Mouse (Mus musculus) stomach, embryonic 15.5 days (tissue): ENCODE data around the gene Vsig10. TPM values are rescaled to one million over a fixed set of nuclear protein-coding genes. Genes with fewer than 3 reads are reported as not detected.
"Not testable (repeated sequence)": the region's sequence is repeated elsewhere in the genome, so short reads cannot be mapped to it uniquely, and the experiment has no call there.

Experiments
- ATAC-seq: fragments of 200-750 bp; cut with Nextera tagmentation; 2 replicates; pipeline ENCODE4 v1.8.0; 2017; ENCODE audit warnings: low read depth, moderate number of reproducible peaks, moderate TSS enrichment; ENCODE audit not compliant: insufficient read depth, low FRiP score
- H3K27ac ChIP-seq: fragments of 300-500 bp; sonication (generic); 2 replicates; pipeline ENCODE4 v1.5.1; 2015; ENCODE audit warnings: mild to moderate bottlenecking, inconsistent platforms
- H3K27me3 ChIP-seq: fragments of 300-500 bp; sonication (generic); replicated peaks from 2 replicates; pipeline ENCODE4 v1.6.1; 2015; ENCODE audit warnings: inconsistent platforms
- H3K36me3 ChIP-seq: fragments of 300-500 bp; sonication (generic); 2 replicates; pipeline ENCODE4 v1.6.1; 2015; ENCODE audit warnings: inconsistent platforms
- H3K4me1 ChIP-seq: fragments of 300-500 bp; sonication (generic); 2 replicates; pipeline ENCODE4 v1.6.1; 2015; ENCODE audit warnings: inconsistent platforms
- H3K4me2 ChIP-seq: fragments of 300-500 bp; sonication (generic); 2 replicates; pipeline ENCODE4 v1.6.1; 2015; ENCODE audit warnings: mild to moderate bottlenecking, inconsistent platforms
- H3K4me3 ChIP-seq: fragments of 300-500 bp; sonication (generic); replicated peaks from 2 replicates; pipeline ENCODE4 v1.5.1; 2015; ENCODE audit warnings: inconsistent platforms
- H3K9ac ChIP-seq: fragments of 300-500 bp; sonication (generic); 2 replicates; pipeline ENCODE4 v1.6.1; 2015; ENCODE audit warnings: inconsistent platforms
- H3K9me3 ChIP-seq: fragments of 300-500 bp; sonication (generic); 2 replicates; pipeline ENCODE4 v1.6.1; 2016; ENCODE audit warnings: inconsistent platforms
- WGBS: fragments of 180-500 bp; shearing (Covaris S2); methylation state at CpG from one replicate; pipeline ENCODE4 v1.1.7; 2015; 5-methylcytosine and 5-hydroxymethylcytosine counted together
- polyA plus RNA-seq: library from polyadenylated mRNA; unstranded; fragments of >200 nt; fragmentation: Nextera tagmentation; extraction: Ambion mirVana; gene quantifications from 2 replicates; pipeline ENCODE4 v1.2.1, GENCODE M21; 2015

The Vsig10 gene
- polyA plus RNA-seq, 1 experiment from 2014 or later, result 20.1 TPM

DNA sequence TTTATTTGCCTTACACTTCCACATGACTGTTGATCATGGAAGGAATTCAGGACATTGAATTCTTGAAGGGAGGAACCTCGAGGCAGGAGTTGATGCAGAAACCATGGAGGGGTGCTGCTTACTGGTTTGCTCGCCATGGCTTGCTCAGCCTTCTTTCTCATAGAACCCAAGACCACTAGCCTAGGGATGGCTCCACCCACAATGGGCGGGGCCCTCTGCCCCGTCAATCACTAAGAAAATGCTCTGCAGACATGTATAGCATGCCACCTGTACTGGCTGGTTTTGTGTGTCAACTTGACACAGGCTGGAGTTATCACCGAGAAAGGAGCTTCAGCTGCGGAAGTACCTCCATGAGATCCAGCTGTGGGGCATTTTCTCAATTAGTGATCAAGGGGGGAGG is 21.2 kb downstream of the Vsig10 start:
- H3K4me2 ChIP-seq, result no peak overlapping the region
- no peak overlapping the region for H3K27ac ChIP-seq
- H3K4me1 ChIP-seq, result no peaks in the 10 kb centered on the region
- H3K4me3 ChIP-seq, result no peak overlapping the region
- peaks cover 19% of the 10 kb centered on the region; the same call in 1 of the 2 replicates for H3K36me3 ChIP-seq
- no peaks in the 10 kb centered on the region for H3K27me3 ChIP-seq
- H3K9me3 ChIP-seq, result no peaks in the 10 kb centered on the region
- no peak overlapping the region for H3K9ac ChIP-seq
- WGBS, result 78% methylated on average over 6 of the region's 6 CpGs
- no peak for ATAC-seq

DNA sequence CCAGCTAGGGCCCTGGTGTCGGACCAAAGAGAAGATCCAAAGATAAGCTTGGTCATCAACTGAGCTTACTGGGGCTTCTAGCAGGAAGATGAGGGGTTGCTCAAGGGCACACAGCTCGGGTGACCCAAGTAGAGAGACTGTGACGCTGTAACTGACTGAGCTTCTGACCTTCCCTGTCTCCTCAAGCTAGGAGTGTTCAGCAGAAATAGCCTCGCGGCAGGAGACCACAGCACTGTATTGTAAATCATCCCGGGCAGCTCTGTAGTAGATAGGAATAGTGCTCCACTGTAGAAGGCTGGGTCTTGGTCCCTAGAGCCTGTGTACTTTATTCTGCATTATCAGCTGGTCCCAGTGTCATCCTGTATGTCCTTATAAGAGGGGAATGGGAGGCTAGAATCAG is 23.0 kb downstream of the Vsig10 start:
- 69% methylated on average over 6 of the region's 6 CpGs for WGBS
- Histone ChIP-seq H3K27ac (no peak overlapping the region), H3K9ac (no peak overlapping the region), H3K4me3 (no peak overlapping the region), H3K36me3 (peaks cover 9% of the 10 kb centered on the region; the same call in 1 of the 2 replicates), H3K4me1 (no peaks in the 10 kb centered on the region), H3K27me3 (no peaks in the 10 kb centered on the region), H3K4me2 (no peak overlapping the region), H3K9me3 (no peaks in the 10 kb centered on the region)
- no peak for ATAC-seq

GRCm38 (mm10) chr5:117344496-117344895 is 25.6 kb downstream of the Vsig10 start:
- not testable (repeated sequence) for H3K27ac ChIP-seq, ATAC-seq

GRCm38 (mm10) chr5:117345432-117345976 is 26.6 kb downstream of the Vsig10 start:
- no peak for ATAC-seq

More at GRCm38 (mm10) chr5:117344496-117344895, 25.6 kb downstream of the Vsig10 start:
- WGBS, result 90% methylated on average over 5 of the region's 5 CpGs
- H3K36me3 ChIP-seq, result peaks cover 10% of the 10 kb centered on the region; the same call in 1 of the 2 replicates
- not testable (repeated sequence) for H3K9me3 ChIP-seq, H3K4me2 ChIP-seq, H3K4me1 ChIP-seq, H3K27me3 ChIP-seq, H3K4me3 ChIP-seq, H3K9ac ChIP-seq

DNA sequence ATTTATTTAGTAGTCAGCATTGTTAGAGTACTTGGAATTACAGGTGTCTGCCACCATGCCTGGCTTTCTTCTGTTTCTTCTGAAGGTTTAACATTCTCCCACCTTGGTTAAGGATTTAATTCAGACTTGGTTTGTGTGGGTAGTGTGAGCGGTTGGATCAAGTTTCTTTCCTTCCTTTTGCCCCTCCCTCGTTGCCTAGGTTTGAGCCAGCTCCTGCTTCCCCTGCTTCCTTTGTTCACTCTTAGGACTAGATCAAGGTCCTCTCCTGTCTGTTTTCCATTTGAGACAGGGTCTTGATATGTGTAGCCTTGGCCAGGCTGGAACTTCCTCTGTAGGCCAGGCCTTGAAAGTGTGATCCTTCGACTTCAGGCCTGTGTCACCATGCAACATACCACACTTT is 27.4 kb downstream of the Vsig10 start:
- no peak overlapping the region for H3K27ac ChIP-seq

More at GRCm38 (mm10) chr5:117345432-117345976, 26.6 kb downstream of the Vsig10 start:
- Histone ChIP-seq H3K9me3 (no peaks in the 10 kb centered on the region), H3K4me1 (no peaks in the 10 kb centered on the region), H3K27ac (no peak overlapping the region), H3K4me3 (no peak overlapping the region), H3K36me3 (peaks cover 14% of the 10 kb centered on the region), H3K9ac (no peak overlapping the region), H3K4me2 (no peak overlapping the region), H3K27me3 (no peaks in the 10 kb centered on the region)
- 73% methylated on average over 5 of the region's 5 CpGs for WGBS

GRCm38 (mm10) chr5:117347011-117347410 is 28.1 kb downstream of the Vsig10 start:
- Histone ChIP-seq H3K4me3 (no peak overlapping the region), H3K4me1 (no peaks in the 10 kb centered on the region), H3K4me2 (no peak overlapping the region), H3K36me3 (peaks cover 18% of the 10 kb centered on the region), H3K9ac (no peak overlapping the region), H3K27me3 (no peaks in the 10 kb centered on the region), H3K27ac (no peak overlapping the region), H3K9me3 (no peaks in the 10 kb centered on the region)
- ATAC-seq, result no peak
- 66% methylated on average over 5 of the region's 5 CpGs for WGBS

More for the DNA sequence above, 27.4 kb downstream of the Vsig10 start:
- Histone ChIP-seq H3K9ac (no peak overlapping the region), H3K36me3 (peaks cover 18% of the 10 kb centered on the region), H3K9me3 (no peaks in the 10 kb centered on the region), H3K4me3 (no peak overlapping the region), H3K27me3 (no peaks in the 10 kb centered on the region), H3K4me2 (no peak overlapping the region), H3K4me1 (no peaks in the 10 kb centered on the region)
- WGBS, result 50% methylated on average over 3 of the region's 3 CpGs
- no peak for ATAC-seq

- Histone ChIP-seq H3K9me3 (no peaks in the 10 kb centered on the region), H3K27me3 (no peaks in the 10 kb centered on the region), H3K4me1 (no peaks in the 10 kb centered on the region), H3K9ac (no peak overlapping the region), H3K4me3 (no peak overlapping the region), H3K27ac (no peak overlapping the region), H3K36me3 (peaks cover 18% of the 10 kb centered on the region), H3K4me2 (no peak overlapping the region)
- 95% methylated on average over 2 of the region's 2 CpGs for WGBS
- no peak for ATAC-seq
Measured at GRCm38 (mm10) chr5:117347838-117348237, 29.0 kb downstream of the Vsig10 start.

- Histone ChIP-seq H3K9ac (no peak overlapping the region), H3K27me3 (no peaks in the 10 kb centered on the region), H3K4me2 (no peak overlapping the region), H3K36me3 (peaks cover 18% of the 10 kb centered on the region), H3K4me3 (no peak overlapping the region), H3K9me3 (no peaks in the 10 kb centered on the region), H3K4me1 (no peaks in the 10 kb centered on the region), H3K27ac (no peak overlapping the region)
- no peak; the same call in 1 of the 2 replicates for ATAC-seq
- 37% methylated on average over 19 of the region's 19 CpGs for WGBS
Measured at GRCm38 (mm10) chr5:117348279-117348678, 29.4 kb downstream of the Vsig10 start.

GRCm38 (mm10) chr5:117354121-117354520 is 35.2 kb downstream of the Vsig10 start:
- Histone ChIP-seq H3K36me3 (peaks cover 11% of the 10 kb centered on the region), H3K27ac (no peak overlapping the region), H3K9me3 (no peaks in the 10 kb centered on the region), H3K4me1 (peaks cover 12% of the 10 kb centered on the region), H3K4me3 (no peak overlapping the region), H3K27me3 (no peaks in the 10 kb centered on the region), H3K4me2 (no peak overlapping the region), H3K9ac (no peak overlapping the region)
- no peak for ATAC-seq
- WGBS, result 80% methylated on average over 8 of the region's 8 CpGs

DNA sequence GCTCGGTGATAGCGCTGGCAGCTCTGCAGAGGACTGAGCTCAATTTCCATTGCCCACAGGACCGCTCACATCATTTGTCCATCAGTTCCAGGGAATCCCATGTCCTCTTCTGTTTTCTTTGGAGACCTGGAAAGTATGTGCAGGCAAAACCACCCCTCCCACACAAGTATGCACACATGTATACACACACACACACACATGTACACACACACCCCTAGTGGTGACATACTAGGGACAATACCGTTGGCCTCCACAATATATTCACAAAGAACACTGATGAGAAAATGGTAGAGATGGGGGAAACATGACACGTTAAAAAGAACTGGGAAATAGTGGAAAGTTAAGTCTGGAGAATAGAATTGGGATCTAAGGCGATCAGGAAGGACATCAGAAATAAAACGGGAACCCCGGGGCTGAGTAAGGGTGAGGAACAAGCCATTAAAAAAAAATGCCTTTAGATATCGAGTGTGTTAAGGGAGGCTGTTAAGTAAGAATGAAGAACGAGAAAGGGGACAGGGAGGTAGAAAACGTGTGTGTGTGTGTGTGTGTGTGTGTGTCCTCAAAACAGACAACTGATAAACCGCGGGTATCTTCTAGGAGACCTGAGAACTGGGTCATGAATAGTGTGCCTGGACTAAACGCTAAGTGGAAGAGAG is 36.9 kb downstream of the Vsig10 start:
- 39% methylated on average over 14 of the region's 14 CpGs for WGBS
- ATAC-seq, result no peak
- Histone ChIP-seq H3K36me3 (peaks cover under 1% of the 10 kb centered on the region; the same call in 1 of the 2 replicates), H3K27me3 (no peaks in the 10 kb centered on the region), H3K9me3 (no peaks in the 10 kb centered on the region), H3K4me2 (peak overlapping the region; percentile 80), H3K27ac (peak overlapping the region; percentile 84), H3K4me1 (peaks cover 27% of the 10 kb centered on the region), H3K9ac (no peak overlapping the region), H3K4me3 (peak overlapping the region; percentile 68; the same call in 1 of the 2 replicates)

DNA sequence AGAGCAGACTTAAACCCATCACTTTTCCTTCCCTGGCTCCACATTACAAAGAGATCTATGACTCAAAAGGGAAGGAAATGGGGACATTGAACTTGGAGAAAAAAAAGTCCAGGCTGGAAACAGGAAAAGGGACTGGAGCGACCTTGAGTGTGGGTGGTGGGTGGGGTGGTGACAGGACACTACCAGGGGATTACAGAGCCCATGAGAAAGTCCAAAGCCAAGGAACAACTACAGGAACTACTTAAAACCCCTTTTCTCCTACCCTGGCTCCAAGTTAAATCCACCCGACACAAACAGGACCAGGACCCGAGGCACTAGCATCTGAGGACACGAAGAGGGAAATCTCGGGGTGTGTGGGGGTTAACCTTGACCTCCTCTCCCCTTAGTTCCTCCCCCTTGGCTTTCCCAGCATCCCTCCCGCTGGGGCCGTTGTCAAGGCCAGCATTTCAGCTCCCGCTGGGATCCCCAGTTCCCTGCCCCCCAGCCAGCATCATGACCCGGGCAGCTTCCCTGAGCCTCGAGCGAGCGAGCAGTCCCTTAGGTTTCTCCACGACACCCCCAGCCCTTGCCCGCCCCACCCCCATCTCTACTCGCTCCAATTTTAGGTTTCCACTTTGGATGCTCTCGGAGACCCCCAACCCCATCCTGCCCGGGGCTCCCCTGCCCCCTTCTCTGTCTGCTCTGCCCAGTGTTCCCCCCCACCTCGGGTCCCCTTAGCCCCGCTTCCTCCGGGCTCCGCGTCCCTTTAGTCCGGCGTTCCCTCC is 37.7 kb downstream of the Vsig10 start:
- Histone ChIP-seq H3K27ac (peak overlapping the region; percentile 84), H3K9me3 (no peaks in the 10 kb centered on the region), H3K9ac (peak overlapping the region; percentile 17; the same call in 1 of the 2 replicates), H3K27me3 (no peaks in the 10 kb centered on the region), H3K4me1 (peaks cover 31% of the 10 kb centered on the region), H3K4me3 (peak overlapping the region; percentile 68), H3K4me2 (peak overlapping the region; percentile 80), H3K36me3 (no peaks in the 10 kb centered on the region)
- peak; percentile 5; the same call in 1 of the 2 replicates for ATAC-seq
- under 1% methylated on average over 24 of the region's 24 CpGs for WGBS

- Histone ChIP-seq H3K27ac (peak within 1 kb of the TSS; percentile 84), H3K36me3 (no peaks in the 10 kb centered on the region), H3K27me3 (no peaks in the 10 kb centered on the region), H3K4me3 (peak within 1 kb of the TSS; percentile 68), H3K9me3 (no peaks in the 10 kb centered on the region), H3K9ac (peak within 1 kb of the TSS; percentile 64), H3K4me1 (peaks cover 36% of the 10 kb centered on the region), H3K4me2 (peak within 1 kb of the TSS; percentile 80)
- peak; percentile 63 for ATAC-seq
- WGBS, result 0% methylated on average over 15 of the region's 54 CpGs
Measured at GRCm38 (mm10) chr5:117357129-117357477, 38.2 kb downstream of the Vsig10 start, which contains the start of gene Wsb2. Gene Wsb2 (plus strand): TSS chr5:117357304.
